Mouse (Mus musculus) liver, adult 2 months (tissue): ENCODE results near the gene Syngap1. TPM values are rescaled to one million over a fixed set of nuclear protein-coding genes. Genes with fewer than 3 reads are reported as not detected.

Source experiments
- DNase-seq: peaks from one replicate; pipeline ENCODE4 v3.0.0-alpha.2; 2011; ENCODE audit warnings: low read depth, low spot score; ENCODE audit errors: extremely low read depth
- H3K27ac ChIP-seq: fragments of 200-500 bp; replicated peaks from 2 replicates; pipeline ENCODE4 v1.5.1; 2012; ENCODE audit warnings: low read depth, mild to moderate bottlenecking, control low read depth, inconsistent platforms, low read length; ENCODE audit not compliant: insufficient read depth
- H3K27me3 ChIP-seq: fragments of 200-500 bp; 2 replicates; pipeline ENCODE4 v1.6.1; 2012; ENCODE audit warnings: mild to moderate bottlenecking, moderate library complexity, low read length, inconsistent platforms; ENCODE audit not compliant: control insufficient read depth, insufficient read depth
- H3K36me3 ChIP-seq: fragments of 200-500 bp; 2 replicates; pipeline ENCODE4 v1.6.1; 2012; ENCODE audit warnings: low read length, inconsistent platforms; ENCODE audit not compliant: control insufficient read depth, insufficient read depth
- H3K4me1 ChIP-seq: fragments of 200-500 bp; 2 replicates; pipeline ENCODE4 v1.6.1; 2011; ENCODE audit warnings: low read length; ENCODE audit not compliant: control insufficient read depth, insufficient read depth
- H3K4me3 ChIP-seq: fragments of 200-500 bp; 2 replicates; pipeline ENCODE4 v1.5.1; 2011; ENCODE audit warnings: low read depth, mild to moderate bottlenecking, control low read depth, low read length, moderate library complexity; ENCODE audit not compliant: insufficient read depth
- H3K79me2 ChIP-seq: fragments of 200-500 bp; 2 replicates; pipeline ENCODE4 v1.6.1; 2012; ENCODE audit warnings: inconsistent platforms, mild to moderate bottlenecking, low read length, moderate library complexity; ENCODE audit not compliant: control insufficient read depth, insufficient read depth
- H3K9ac ChIP-seq: fragments of 200-500 bp; 2 replicates; pipeline ENCODE4 v1.6.1; 2012; ENCODE audit warnings: low read depth, mild to moderate bottlenecking, control low read depth, inconsistent platforms, low read length
- CTCF ChIP-seq: fragments of 200-500 bp; IDR thresholded peaks from 2 replicates; pipeline ENCODE4 v1.5.1; 2011; ENCODE audit warnings: low read depth, low read length, control low read depth
- POLR2A ChIP-seq: fragments of 200-500 bp; IDR thresholded peaks from 2 replicates; pipeline ENCODE4 v1.6.1; 2011; ENCODE audit warnings: low read length, control low read depth; ENCODE audit not compliant: insufficient read depth; ENCODE audit errors: extremely low read depth
- WGBS: fragments of 180-500 bp; shearing (Covaris S2); methylation state at CpG from one replicate; pipeline ENCODE4 v1.1.7; 2018; 5-methylcytosine and 5-hydroxymethylcytosine counted together
- polyA plus RNA-seq: library from polyadenylated mRNA; depleted of rRNA; stranded (reverse); fragments of >200 nt; gene quantifications from 2 replicates; pipeline ENCODE4 v1.2.3, GENCODE M21; 2012
- total RNA-seq: library from RNA; depleted of rRNA; stranded (reverse); fragments of >200 nt; gene quantifications from 2 replicates; pipeline ENCODE4 v1.2.3, GENCODE M21; 2014

The Syngap1 gene
- total and polyA plus RNA-seq, 2 experiments = 0.92 to 2.3 TPM

- TF ChIP-seq CTCF (no peak), POLR2A (no peak)
- no peak overlapping the region for H3K4me3 ChIP-seq
- no peaks in the 10 kb centered on the region for H3K27me3 ChIP-seq
- H3K4me1 ChIP-seq = peaks cover 16% of the 10 kb centered on the region
- no peaks in the 10 kb centered on the region for H3K36me3 ChIP-seq
- H3K27ac ChIP-seq = no peak overlapping the region
- no peak for DNase-seq
- H3K79me2 ChIP-seq = peaks cover 9% of the 10 kb centered on the region
- H3K9ac ChIP-seq = no peak overlapping the region
- WGBS = 88% methylated on average over 12 of the region's 12 CpGs
Measured at GRCm38 (mm10) chr17:26936453-26936852, 4.6 kb upstream of the Syngap1 start.

- H3K36me3 ChIP-seq = no peaks in the 10 kb centered on the region
- no peaks in the 10 kb centered on the region for H3K27me3 ChIP-seq
- H3K79me2 ChIP-seq = peaks cover 9% of the 10 kb centered on the region
- 91% methylated on average over 15 of the region's 15 CpGs for WGBS
- no peak for DNase-seq
- no peak overlapping the region for H3K27ac ChIP-seq
- H3K4me3 ChIP-seq = no peak overlapping the region
- peaks cover 15% of the 10 kb centered on the region for H3K4me1 ChIP-seq
- TF ChIP-seq CTCF = no peak
- TF ChIP-seq POLR2A = no peak
- H3K9ac ChIP-seq = no peak overlapping the region
Measured at GRCm38 (mm10) chr17:26936921-26937695, 3.9 kb upstream of the Syngap1 start.

- no peaks in the 10 kb centered on the region for H3K36me3 ChIP-seq
- no peak for DNase-seq
- no peaks in the 10 kb centered on the region for H3K27me3 ChIP-seq
- TF ChIP-seq POLR2A (no peak), CTCF (no peak)
- peak overlapping the region; percentile 7 for H3K27ac ChIP-seq
- H3K4me1 ChIP-seq = peaks cover 15% of the 10 kb centered on the region
- H3K9ac ChIP-seq = peak overlapping the region; percentile 65
- peaks cover 8% of the 10 kb centered on the region for H3K79me2 ChIP-seq
- WGBS = 33% methylated on average over 16 of the region's 16 CpGs
- peak overlapping the region; percentile 85 for H3K4me3 ChIP-seq
Measured at GRCm38 (mm10) chr17:26937883-26938695, 3.0 kb upstream of the Syngap1 start.

- Histone ChIP-seq H3K36me3 (no peaks in the 10 kb centered on the region), H3K27ac (peak overlapping the region; percentile 75), H3K27me3 (no peaks in the 10 kb centered on the region), H3K79me2 (peaks cover 2% of the 10 kb centered on the region), H3K4me3 (peak overlapping the region; percentile 85), H3K9ac (peak overlapping the region; percentile 65), H3K4me1 (peaks cover 12% of the 10 kb centered on the region)
- TF ChIP-seq POLR2A = no peak
- TF ChIP-seq CTCF = no peak
- peak; percentile 41 for DNase-seq
- WGBS = under 1% methylated on average over 22 of the region's 22 CpGs
Measured at GRCm38 (mm10) chr17:26938731-26939130, 2.3 kb upstream of the Syngap1 start.

GRCm38 (mm10) chr17:26939178-26939972, 1.7 kb upstream of the Syngap1 start, which contains the start of gene Cuta:
TSS of gene Cuta (minus strand) at chr17:26939569.
- H3K36me3 ChIP-seq = no peaks in the 10 kb centered on the region
- no peaks in the 10 kb centered on the region; the same call in 1 of the 2 replicates for H3K79me2 ChIP-seq
- H3K27ac ChIP-seq = peak within 1 kb of the TSS; percentile 76
- WGBS = under 1% methylated on average over 70 of the region's 70 CpGs
- no peaks in the 10 kb centered on the region for H3K27me3 ChIP-seq
- peaks cover 10% of the 10 kb centered on the region for H3K4me1 ChIP-seq
- H3K9ac ChIP-seq = peak within 1 kb of the TSS; percentile 92
- peak; percentile 93 for TF ChIP-seq POLR2A
- no peak for TF ChIP-seq CTCF
- DNase-seq = peak; percentile 95
- peak within 1 kb of the TSS; percentile 85 for H3K4me3 ChIP-seq
